Mouse (Mus musculus) neural tube, embryonic 11.5 days (tissue): ENCODE results near the gene Ptges2. TPM values are rescaled to one million over a fixed set of nuclear protein-coding genes. Genes with fewer than 3 reads are reported as not detected.

ENCODE experiments used
- ATAC-seq: fragments of 200-750 bp; cut with Nextera tagmentation; 2 replicates; pipeline ENCODE4 v1.8.0; 2017; ENCODE audit warnings: moderate number of reproducible peaks, mild to moderate bottlenecking, moderate TSS enrichment, moderate library complexity; ENCODE audit not compliant: insufficient read depth, low FRiP score, low TSS enrichment
- DNase-seq: peaks from one replicate; pipeline ENCODE4 v3.0.0-alpha.2; 2015; ENCODE audit warnings: low spot score
- H3K27ac ChIP-seq: fragments of 300-500 bp; sonication (generic); 2 replicates; pipeline ENCODE4 v1.5.1; 2014; ENCODE audit warnings: low read depth, mild to moderate bottlenecking, low read length
- H3K27me3 ChIP-seq: fragments of 300-500 bp; sonication (generic); 2 replicates; pipeline ENCODE4 v1.6.1; 2014; ENCODE audit warnings: mild to moderate bottlenecking, low read length, mixed read lengths; ENCODE audit not compliant: control insufficient read depth, insufficient read depth
- H3K36me3 ChIP-seq: fragments of 300-500 bp; sonication (generic); 2 replicates; pipeline ENCODE4 v1.6.1; 2014; ENCODE audit warnings: mild to moderate bottlenecking, low read length, moderate library complexity, mixed read lengths; ENCODE audit not compliant: control insufficient read depth, insufficient read depth
- H3K4me1 ChIP-seq: fragments of 300-500 bp; sonication (generic); 2 replicates; pipeline ENCODE4 v1.6.1; 2014; ENCODE audit warnings: low read length, mixed read lengths; ENCODE audit not compliant: control insufficient read depth, insufficient read depth
- H3K4me2 ChIP-seq: fragments of 300-500 bp; sonication (generic); 2 replicates; pipeline ENCODE4 v1.6.1; 2014; ENCODE audit warnings: low read depth, mild to moderate bottlenecking, moderate library complexity
- H3K4me3 ChIP-seq: fragments of 300-500 bp; sonication (generic); 2 replicates; pipeline ENCODE4 v1.5.1; 2014; ENCODE audit warnings: low read depth, low read length
- H3K9ac ChIP-seq: fragments of 300-500 bp; sonication (generic); 2 replicates; pipeline ENCODE4 v1.6.1; 2014; ENCODE audit warnings: mild to moderate bottlenecking, low read length
- H3K9me3 ChIP-seq: fragments of 300-500 bp; sonication (generic); 2 replicates; pipeline ENCODE4 v1.6.1; 2016; ENCODE audit warnings: low read length; ENCODE audit not compliant: control insufficient read depth
- WGBS: fragments of 180-500 bp; shearing (Covaris S2); extraction: QIAGEN DNeasy Blood & Tissue Kit; methylation state at CpG from one replicate; pipeline ENCODE4 v1.1.7; 2014; 5-methylcytosine and 5-hydroxymethylcytosine counted together
- polyA plus RNA-seq: library from polyadenylated mRNA; unstranded; fragments of >200 nt; fragmentation: Nextera tagmentation; extraction: Ambion mirVana; gene quantifications from 2 replicates; pipeline ENCODE4 v1.2.1, GENCODE M21; 2014

The Ptges2 gene
- polyA plus RNA-seq, 1 experiment from 2014 or later, result 33.6 TPM

GRCm38 (mm10) chr2:32363376-32364106 lies 32.2 kb upstream of the Ptges2 start:
- DNase-seq (no peak), ATAC-seq (peak; percentile 17; the same call in 1 of the 2 replicates)
- WGBS, result 14% methylated on average over 17 of the region's 19 CpGs
- Histone ChIP-seq H3K4me3 (peak overlapping the region; percentile 84), H3K27me3 (peaks cover 8% of the 10 kb centered on the region), H3K36me3 (peaks cover 8% of the 10 kb centered on the region; the same call in 1 of the 2 replicates), H3K9me3 (no peaks in the 10 kb centered on the region), H3K9ac (peak overlapping the region; percentile 92), H3K4me2 (peak overlapping the region; percentile 77), H3K27ac (peak overlapping the region; percentile 76), H3K4me1 (peaks cover 16% of the 10 kb centered on the region)

DNA sequence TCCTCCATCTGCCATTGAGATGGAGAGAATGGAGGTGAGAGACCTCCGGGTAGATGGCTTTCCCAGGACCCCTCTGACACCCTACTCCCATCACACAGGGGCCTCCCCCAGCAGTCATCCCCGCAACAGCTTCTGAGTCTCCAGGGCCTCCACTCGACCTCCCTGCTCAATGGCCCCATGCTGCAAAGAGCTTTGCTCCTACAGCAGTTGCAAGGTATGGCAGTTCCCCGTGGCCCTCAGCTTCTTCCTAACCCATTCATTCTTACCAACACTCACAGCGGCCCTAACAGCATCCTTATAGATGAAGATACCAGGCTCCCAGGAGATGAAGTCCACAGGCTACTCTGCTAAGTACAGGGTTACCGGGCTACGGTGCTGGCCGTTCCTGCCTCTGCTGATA lies 31.6 kb upstream of the Ptges2 start:
- H3K4me3 ChIP-seq, result peak overlapping the region; percentile 84; the same call in 1 of the 2 replicates
- peaks cover 8% of the 10 kb centered on the region; the same call in 1 of the 2 replicates for H3K36me3 ChIP-seq
- DNase-seq (no peak), ATAC-seq (no peak)
- WGBS, result 88% methylated on average over 8 of the region's 8 CpGs
- H3K4me2 ChIP-seq, result peak overlapping the region; percentile 77
- H3K9me3 ChIP-seq, result no peaks in the 10 kb centered on the region
- no peak overlapping the region for H3K27ac ChIP-seq
- peak overlapping the region; percentile 92; the same call in 1 of the 2 replicates for H3K9ac ChIP-seq
- peaks cover 16% of the 10 kb centered on the region for H3K4me1 ChIP-seq
- H3K27me3 ChIP-seq, result peaks cover 8% of the 10 kb centered on the region

DNA sequence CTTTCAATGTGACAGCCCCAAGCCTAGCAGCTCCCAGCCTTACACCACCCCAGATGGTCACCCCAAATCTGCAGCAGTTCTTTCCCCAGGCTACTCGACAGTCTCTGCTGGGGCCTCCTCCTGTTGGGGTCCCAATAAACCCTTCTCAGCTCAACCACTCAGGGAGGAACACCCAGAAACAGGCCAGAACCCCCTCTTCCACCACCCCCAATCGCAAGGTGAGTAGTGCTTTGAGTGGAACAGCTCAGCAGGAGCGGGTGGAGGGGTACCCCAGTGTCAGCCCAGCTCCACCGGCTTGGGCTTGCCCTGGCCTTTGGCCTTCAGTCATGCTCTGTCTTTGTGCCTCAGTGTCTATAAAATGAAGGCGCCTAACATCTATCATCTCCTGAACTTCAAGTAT lies 28.4 kb upstream of the Ptges2 start:
- Histone ChIP-seq H3K9ac (no peak overlapping the region), H3K4me3 (no peak overlapping the region), H3K4me1 (peaks cover 8% of the 10 kb centered on the region), H3K9me3 (no peaks in the 10 kb centered on the region), H3K4me2 (no peak overlapping the region), H3K27ac (no peak overlapping the region), H3K27me3 (no peaks in the 10 kb centered on the region), H3K36me3 (peaks cover 24% of the 10 kb centered on the region)
- 97% methylated on average over 5 of the region's 5 CpGs for WGBS
- no peak for ATAC-seq
- no peak for DNase-seq

DNA sequence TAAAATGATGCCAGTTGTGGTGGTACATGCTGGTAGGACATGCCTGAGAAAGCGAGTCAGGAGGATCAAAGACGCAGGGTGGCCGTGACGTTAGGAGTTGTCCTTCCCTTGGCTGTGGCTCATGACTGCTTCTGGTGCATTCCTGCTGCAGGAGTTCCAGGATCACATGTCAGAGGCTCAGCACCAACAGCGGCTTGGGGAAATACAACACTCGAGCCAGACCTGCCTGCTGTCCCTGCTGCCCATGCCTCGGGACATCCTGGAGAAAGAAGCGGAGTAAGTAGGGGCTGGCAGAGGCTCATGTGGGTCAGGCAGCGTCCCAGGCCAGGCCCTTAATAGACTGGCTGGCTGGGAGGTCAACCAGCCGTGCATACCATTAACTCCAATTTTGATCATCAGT lies 21.5 kb upstream of the Ptges2 start:
- ATAC-seq, result no peak
- H3K4me2 ChIP-seq, result no peak overlapping the region
- H3K27ac ChIP-seq, result no peak overlapping the region
- H3K27me3 ChIP-seq, result no peaks in the 10 kb centered on the region
- no peaks in the 10 kb centered on the region for H3K9me3 ChIP-seq
- no peak for DNase-seq
- H3K4me1 ChIP-seq, result no peaks in the 10 kb centered on the region
- H3K36me3 ChIP-seq, result peaks cover 51% of the 10 kb centered on the region
- H3K9ac ChIP-seq, result no peak overlapping the region
- 89% methylated on average over 10 of the region's 10 CpGs for WGBS
- no peak overlapping the region for H3K4me3 ChIP-seq

DNA sequence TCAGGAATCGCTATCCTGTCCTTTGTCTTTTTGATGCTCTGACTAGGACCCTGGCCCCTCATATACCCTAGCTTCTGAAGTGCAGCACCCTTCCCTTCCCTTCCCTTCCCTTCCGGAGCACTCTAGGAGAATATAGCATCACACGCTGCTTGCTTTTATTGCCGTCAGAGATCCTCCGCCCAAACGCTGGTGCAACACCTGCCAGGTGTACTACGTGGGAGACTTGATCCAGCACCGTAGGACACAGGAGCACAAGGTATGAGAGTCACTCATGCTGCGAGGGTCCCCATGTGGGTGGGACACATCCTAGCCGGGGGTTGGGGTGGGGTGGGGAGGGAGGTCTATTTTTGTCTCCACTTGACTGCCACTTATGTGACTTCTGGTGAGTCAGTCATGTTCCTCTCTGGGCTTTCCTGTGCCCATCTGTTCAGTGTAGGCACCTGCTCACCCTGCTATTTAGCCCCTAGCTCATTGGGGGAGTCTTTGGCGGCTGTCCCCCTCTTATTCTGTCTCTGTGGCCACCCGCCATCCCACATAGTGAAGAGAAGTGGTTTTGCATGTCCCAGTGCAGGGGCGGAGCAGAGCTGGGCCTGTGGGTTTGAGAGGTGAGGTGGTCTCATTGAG lies 20.3 kb upstream of the Ptges2 start:
- Histone ChIP-seq H3K4me2 (no peak overlapping the region), H3K36me3 (peaks cover 50% of the 10 kb centered on the region), H3K9me3 (no peaks in the 10 kb centered on the region), H3K4me1 (no peaks in the 10 kb centered on the region), H3K27me3 (no peaks in the 10 kb centered on the region), H3K9ac (no peak overlapping the region), H3K4me3 (no peak overlapping the region), H3K27ac (no peak overlapping the region)
- ATAC-seq, result no peak
- WGBS, result 95% methylated on average over 13 of the region's 13 CpGs
- DNase-seq, result no peak

DNA sequence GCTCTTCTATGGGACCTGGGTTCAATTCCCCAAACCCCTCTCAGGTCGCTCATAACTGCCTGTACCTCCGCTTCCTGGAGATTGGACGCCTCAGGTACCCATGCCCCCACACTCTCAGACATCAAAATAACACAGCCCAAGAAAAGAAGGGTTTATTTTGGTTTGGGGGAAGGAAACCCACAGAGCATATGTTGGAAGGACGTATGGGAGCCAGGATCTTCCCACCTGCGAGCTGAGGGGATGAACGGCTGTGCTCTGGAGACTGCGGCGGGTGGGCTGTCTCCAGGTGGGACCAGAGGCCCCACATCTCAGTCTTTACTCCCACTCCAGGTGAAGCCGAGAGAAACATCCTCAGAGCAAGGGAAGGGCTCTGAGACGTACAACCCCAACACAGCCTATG lies 18.7 kb upstream of the Ptges2 start:
- peaks cover 37% of the 10 kb centered on the region for H3K36me3 ChIP-seq
- H3K27ac ChIP-seq, result no peak overlapping the region
- 0 out of 2 replicates have a peak, but pooled peaks cover 3% of the 10 kb centered on the region for H3K4me1 ChIP-seq
- no peaks in the 10 kb centered on the region for H3K9me3 ChIP-seq
- no peak overlapping the region for H3K4me2 ChIP-seq
- no peaks in the 10 kb centered on the region for H3K27me3 ChIP-seq
- DNase-seq, result no peak
- WGBS, result 88% methylated on average over 10 of the region's 10 CpGs
- no peak overlapping the region for H3K4me3 ChIP-seq
- ATAC-seq, result no peak
- no peak overlapping the region for H3K9ac ChIP-seq

- DNase-seq, result no peak
- WGBS, result 92% methylated on average over 7 of the region's 7 CpGs
- no peak for ATAC-seq
- 0 out of 2 replicates have a peak, but pooled peaks cover 3% of the 10 kb centered on the region for H3K4me1 ChIP-seq
- H3K9me3 ChIP-seq, result no peaks in the 10 kb centered on the region
- peaks cover 25% of the 10 kb centered on the region for H3K36me3 ChIP-seq
- no peak overlapping the region for H3K4me2 ChIP-seq
- H3K27ac ChIP-seq, result no peak overlapping the region
- no peaks in the 10 kb centered on the region for H3K27me3 ChIP-seq
- H3K9ac ChIP-seq, result no peak overlapping the region
- H3K4me3 ChIP-seq, result no peak overlapping the region
Measured at GRCm38 (mm10) chr2:32380001-32380500, 15.6 kb upstream of the Ptges2 start.

GRCm38 (mm10) chr2:32381141-32381774 lies 14.4 kb upstream of the Ptges2 start:
- no peak overlapping the region for H3K27ac ChIP-seq
- DNase-seq, result no peak
- no peaks in the 10 kb centered on the region for H3K9me3 ChIP-seq
- peak; percentile 58 for ATAC-seq
- peak overlapping the region; percentile 95 for H3K4me2 ChIP-seq
- peak overlapping the region; percentile 67 for H3K4me3 ChIP-seq
- H3K9ac ChIP-seq, result peak overlapping the region; percentile 60
- no peaks in the 10 kb centered on the region for H3K27me3 ChIP-seq
- peaks cover 19% of the 10 kb centered on the region for H3K36me3 ChIP-seq
- 0 out of 2 replicates have a peak, but pooled peaks cover 3% of the 10 kb centered on the region for H3K4me1 ChIP-seq
- WGBS, result under 1% methylated on average over 26 of the region's 27 CpGs
